Mouse (Mus musculus) neural tube, embryonic 13.5 days (tissue): ENCODE results near the gene Arf6. TPM values are rescaled to one million over a fixed set of nuclear protein-coding genes. Genes with fewer than 3 reads are reported as not detected.
"Not testable (repeated sequence)": the region's sequence is repeated elsewhere in the genome, so short reads cannot be mapped to it uniquely, and the experiment has no call there.

Source experiments
- ATAC-seq: fragments of 200-750 bp; cut with Nextera tagmentation; 2 replicates; pipeline ENCODE4 v1.8.0; 2017; ENCODE audit warnings: low read depth, mild to moderate bottlenecking, moderate TSS enrichment, moderate library complexity
- H3K27ac ChIP-seq: fragments of 300-500 bp; sonication (generic); replicated peaks from 2 replicates; pipeline ENCODE4 v1.5.1; 2015; ENCODE audit warnings: moderate library complexity, mild to moderate bottlenecking, inconsistent platforms
- H3K27me3 ChIP-seq: fragments of 300-500 bp; sonication (generic); 2 replicates; pipeline ENCODE4 v1.6.1; 2015; ENCODE audit warnings: mild to moderate bottlenecking, inconsistent platforms
- H3K36me3 ChIP-seq: fragments of 300-500 bp; sonication (generic); 2 replicates; pipeline ENCODE4 v1.6.1; 2015; ENCODE audit warnings: mild to moderate bottlenecking, inconsistent platforms
- H3K4me1 ChIP-seq: fragments of 300-500 bp; sonication (generic); replicated peaks from 2 replicates; pipeline ENCODE4 v1.6.1; 2015; ENCODE audit warnings: inconsistent platforms
- H3K4me2 ChIP-seq: fragments of 300-500 bp; sonication (generic); 2 replicates; pipeline ENCODE4 v1.6.1; 2015; ENCODE audit warnings: inconsistent platforms, mild to moderate bottlenecking, moderate library complexity
- H3K4me3 ChIP-seq: fragments of 300-500 bp; sonication (generic); 2 replicates; pipeline ENCODE4 v1.5.1; 2015; ENCODE audit warnings: mild to moderate bottlenecking, inconsistent platforms
- H3K9ac ChIP-seq: fragments of 300-500 bp; sonication (generic); 2 replicates; pipeline ENCODE4 v1.6.1; 2015; ENCODE audit warnings: moderate library complexity, mild to moderate bottlenecking, inconsistent platforms
- H3K9me3 ChIP-seq: fragments of 300-500 bp; sonication (generic); 2 replicates; pipeline ENCODE4 v1.6.1; 2016; ENCODE audit warnings: inconsistent platforms
- WGBS: fragments of 180-500 bp; shearing (Covaris S2); methylation state at CpG from one replicate; pipeline ENCODE4 v1.1.7; 2015; 5-methylcytosine and 5-hydroxymethylcytosine counted together
- polyA plus RNA-seq: library from polyadenylated mRNA; unstranded; fragments of >200 nt; fragmentation: Nextera tagmentation; extraction: Ambion mirVana; gene quantifications from 2 replicates; pipeline ENCODE4 v1.2.1, GENCODE M21; 2015

Gene Arf6
- 32.6 and 34.5 TPM in 2 replicates for polyA plus RNA-seq

- H3K4me3 ChIP-seq: peak within 1 kb of the TSS; percentile 99
- no peaks in the 10 kb centered on the region; the same call in 1 of the 2 replicates for H3K36me3 ChIP-seq
- ATAC-seq: peak; percentile 95
- H3K27ac ChIP-seq: peak within 1 kb of the TSS; percentile 91
- peak within 1 kb of the TSS; percentile 98 for H3K9ac ChIP-seq
- no peaks in the 10 kb centered on the region for H3K27me3 ChIP-seq
- H3K4me1 ChIP-seq: peaks cover 40% of the 10 kb centered on the region
- WGBS: under 1% methylated on average over 112 of the region's 121 CpGs
- H3K4me2 ChIP-seq: peak within 1 kb of the TSS; percentile 98
- no peaks in the 10 kb centered on the region for H3K9me3 ChIP-seq
Observed at GRCm38 (mm10) chr12:69371854-69372671, at the start of gene Arf6, which contains the start of gene Gm9887. Arf6 (plus strand) TSS chr12:69372150. Gm9887 (minus strand) TSS chr12:69372458.

- no peak overlapping the region for H3K27ac ChIP-seq
- WGBS: 90% methylated on average over 3 of the region's 3 CpGs
Observed at GRCm38 (mm10) chr12:69331187-69331586, 40.8 kb upstream of the Arf6 start.

GRCm38 (mm10) chr12:69332147-69332546, 39.8 kb upstream of the Arf6 start:
- no peaks in the 10 kb centered on the region for H3K4me1 ChIP-seq
- 100% methylated on average over 1 of the region's 1 CpGs for WGBS
- no peak overlapping the region for H3K4me3 ChIP-seq
- H3K27ac ChIP-seq: no peak overlapping the region
- no peaks in the 10 kb centered on the region for H3K9me3 ChIP-seq
- peaks cover 72% of the 10 kb centered on the region for H3K36me3 ChIP-seq
- H3K9ac ChIP-seq: no peak overlapping the region
- no peak for ATAC-seq
- H3K4me2 ChIP-seq: no peak overlapping the region
- H3K27me3 ChIP-seq: no peaks in the 10 kb centered on the region

More at GRCm38 (mm10) chr12:69331187-69331586, 40.8 kb upstream of the Arf6 start:
- Histone ChIP-seq H3K36me3 (peaks cover 74% of the 10 kb centered on the region), H3K9ac (no peak overlapping the region), H3K4me3 (no peak overlapping the region), H3K9me3 (no peaks in the 10 kb centered on the region), H3K4me2 (no peak overlapping the region), H3K4me1 (no peaks in the 10 kb centered on the region), H3K27me3 (no peaks in the 10 kb centered on the region)
- no peak for ATAC-seq

DNA sequence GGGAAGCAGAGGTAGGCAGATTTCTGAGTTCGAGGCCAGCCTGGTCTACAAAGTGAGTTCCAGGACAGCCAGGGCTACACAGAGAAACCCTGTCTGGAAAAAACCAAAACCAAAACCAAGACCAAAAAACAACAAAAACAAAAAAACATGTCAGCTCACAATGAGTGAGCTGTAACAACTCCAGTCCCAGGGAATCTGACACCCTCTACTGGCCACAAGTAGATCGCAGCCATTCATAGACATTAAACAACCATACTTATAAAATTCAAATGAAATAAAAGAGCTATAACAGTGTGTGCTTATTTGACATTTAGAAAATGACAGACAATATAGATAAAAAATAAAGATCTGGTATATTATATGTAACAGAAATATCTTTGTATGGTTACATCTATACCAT, 38.4 kb upstream of the Arf6 start:
- WGBS: 96% methylated on average over 2 of the region's 2 CpGs
- H3K36me3 ChIP-seq: peaks cover 72% of the 10 kb centered on the region

DNA sequence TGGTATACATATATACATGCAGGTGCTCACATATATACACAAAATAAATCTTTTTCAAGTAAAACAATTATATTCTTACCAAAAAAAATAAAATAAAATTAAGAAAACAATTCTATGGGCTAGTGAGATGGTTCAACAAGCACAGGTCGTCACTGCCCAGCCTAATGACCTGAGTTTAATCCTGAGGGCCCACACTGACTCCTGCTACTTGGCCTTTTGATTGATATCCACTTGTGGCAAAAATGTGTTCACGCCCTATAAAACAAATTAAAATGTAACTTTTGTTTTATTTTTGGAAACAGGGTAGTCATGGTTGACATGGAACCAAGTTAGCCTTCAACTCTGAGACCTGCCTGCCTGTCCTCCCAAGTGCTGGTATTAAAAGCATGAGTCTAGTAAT, 22.0 kb upstream of the Arf6 start:
- H3K4me1 ChIP-seq: no peaks in the 10 kb centered on the region
- H3K27me3 ChIP-seq: no peaks in the 10 kb centered on the region
- no peak overlapping the region for H3K4me2 ChIP-seq
- no peak overlapping the region for H3K9ac ChIP-seq
- no peak overlapping the region for H3K27ac ChIP-seq
- no peaks in the 10 kb centered on the region for H3K9me3 ChIP-seq
- WGBS: 89% methylated on average over 2 of the region's 2 CpGs
- no peak for ATAC-seq
- peaks cover 79% of the 10 kb centered on the region for H3K36me3 ChIP-seq
- no peak overlapping the region for H3K4me3 ChIP-seq

More for the DNA sequence above, 38.4 kb upstream of the Arf6 start:
- Histone ChIP-seq H3K4me1 (no peaks in the 10 kb centered on the region), H3K4me2 (no peak overlapping the region), H3K9me3 (no peaks in the 10 kb centered on the region), H3K27me3 (no peaks in the 10 kb centered on the region), H3K4me3 (no peak overlapping the region), H3K27ac (no peak overlapping the region), H3K9ac (no peak overlapping the region)
- ATAC-seq: no peak

DNA sequence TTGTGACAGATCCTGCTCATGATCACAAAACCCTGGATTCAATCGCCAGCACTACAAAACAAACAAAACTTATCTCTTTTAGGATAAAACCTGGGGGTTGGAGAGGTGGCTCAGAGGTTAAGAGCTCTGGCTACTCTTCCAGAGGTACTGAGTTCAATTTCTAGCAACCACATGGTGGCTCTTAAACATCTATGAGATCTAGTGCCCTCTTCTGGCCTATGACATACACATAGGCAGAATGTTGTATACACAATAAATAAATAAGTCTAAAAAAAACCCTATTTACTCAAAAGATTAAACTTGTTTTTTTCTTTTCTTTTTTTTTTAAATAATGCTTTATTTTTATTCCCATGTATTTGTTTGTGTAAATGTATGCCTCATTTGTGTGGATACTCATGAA, 20.3 kb upstream of the Arf6 start:
- Histone ChIP-seq H3K9me3 (no peaks in the 10 kb centered on the region), H3K4me3 (no peak overlapping the region), H3K36me3 (peaks cover 66% of the 10 kb centered on the region), H3K4me2 (no peak overlapping the region), H3K9ac (no peak overlapping the region), H3K4me1 (peaks cover 13% of the 10 kb centered on the region), H3K27me3 (no peaks in the 10 kb centered on the region), H3K27ac (no peak overlapping the region)
- no peak for ATAC-seq
- WGBS: 91% methylated on average over 1 of the region's 1 CpGs

DNA sequence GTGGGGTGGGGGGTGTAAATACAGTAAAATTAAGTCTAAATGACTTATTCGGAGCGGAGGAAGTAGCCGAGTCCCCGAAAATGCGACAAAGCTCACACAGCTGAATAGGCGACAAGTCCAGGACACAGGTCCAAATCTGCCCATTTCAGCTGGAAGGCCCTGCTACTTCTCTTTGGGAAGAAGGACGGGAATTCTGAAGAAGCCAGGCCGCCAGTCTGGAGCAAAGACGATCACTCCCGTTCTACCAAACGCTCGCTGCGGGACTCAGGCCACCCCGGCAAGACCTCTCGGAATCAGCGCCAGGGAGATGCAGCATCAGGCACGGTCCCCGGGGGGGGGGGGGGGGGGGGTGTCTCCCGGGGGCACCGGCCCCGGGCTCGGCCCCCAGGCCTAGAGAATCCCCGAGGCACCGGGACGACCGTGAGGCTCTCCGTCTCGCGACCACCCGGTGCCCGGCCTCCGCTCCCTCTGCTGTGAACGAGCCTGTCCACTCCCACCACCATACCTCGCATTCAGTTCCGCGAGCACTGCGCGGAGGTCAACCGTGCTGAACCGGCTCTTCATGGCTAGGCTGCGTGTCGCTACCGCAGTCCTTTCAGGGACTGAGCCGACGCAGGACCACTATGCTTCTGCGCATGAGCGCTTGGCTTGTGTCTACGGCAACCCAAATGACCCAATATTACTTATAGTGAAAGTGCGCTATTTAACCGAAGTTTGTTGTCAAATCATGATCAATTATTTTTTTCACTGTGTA, 15.2 kb upstream of the Arf6 start, which contains the start of gene Nemf:
Nemf (minus strand) TSS at position 620 of the 754 bp plus-strand sequence.
- Histone ChIP-seq H3K9me3 (no peaks in the 10 kb centered on the region), H3K36me3 (peaks cover 26% of the 10 kb centered on the region), H3K9ac (peak within 1 kb of the TSS; percentile 96), H3K4me3 (peak within 1 kb of the TSS; percentile 79), H3K27me3 (no peaks in the 10 kb centered on the region), H3K27ac (peak within 1 kb of the TSS; percentile 84), H3K4me2 (peak within 1 kb of the TSS; percentile 82), H3K4me1 (peaks cover 18% of the 10 kb centered on the region)
- ATAC-seq: peak; percentile 42
- WGBS: 1% methylated on average over 40 of the region's 50 CpGs

GRCm38 (mm10) chr12:69357300-69357646, 14.7 kb upstream of the Arf6 start:
- Histone ChIP-seq H3K27ac (no peak overlapping the region), H3K4me2 (peak overlapping the region; percentile 82), H3K4me1 (peaks cover 23% of the 10 kb centered on the region), H3K4me3 (peak overlapping the region; percentile 79), H3K27me3 (no peaks in the 10 kb centered on the region), H3K36me3 (peaks cover 21% of the 10 kb centered on the region), H3K9me3 (no peaks in the 10 kb centered on the region), H3K9ac (peak overlapping the region; percentile 96)
- no peak for ATAC-seq
- 6% methylated on average over 13 of the region's 13 CpGs for WGBS

DNA sequence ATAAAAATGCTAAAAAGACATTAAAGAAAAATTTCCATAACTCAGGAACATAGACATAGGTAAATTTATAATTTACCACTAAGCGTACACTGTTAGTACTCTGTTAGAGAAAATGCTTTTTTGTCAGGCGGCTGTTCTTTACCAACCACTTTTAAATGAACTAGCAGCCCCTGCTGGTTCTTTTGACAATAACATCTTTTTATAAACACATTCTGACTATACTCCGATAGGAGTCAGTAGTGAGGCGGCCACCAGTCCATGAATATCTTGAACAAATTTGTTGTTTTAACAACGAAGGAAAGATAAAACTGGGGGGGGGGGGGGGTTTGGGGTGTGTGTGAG, 11.3 kb upstream of the Arf6 start:
- no peak overlapping the region for H3K9ac ChIP-seq
- H3K27me3 ChIP-seq: no peaks in the 10 kb centered on the region
- H3K4me1 ChIP-seq: peaks cover 33% of the 10 kb centered on the region
- no peaks in the 10 kb centered on the region for H3K9me3 ChIP-seq
- ATAC-seq: 0 out of 2 replicates have a peak, but pooled peaks have one; percentile 8
- H3K4me3 ChIP-seq: no peak overlapping the region
- 16% methylated on average over 5 of the region's 5 CpGs for WGBS
- H3K4me2 ChIP-seq: no peak overlapping the region
- H3K36me3 ChIP-seq: no peaks in the 10 kb centered on the region
- H3K27ac ChIP-seq: no peak overlapping the region

GRCm38 (mm10) chr12:69360997-69361899, 10.7 kb upstream of the Arf6 start:
- not testable (repeated sequence) for H3K36me3 ChIP-seq, H3K9me3 ChIP-seq, H3K27me3 ChIP-seq
- WGBS: under 1% methylated on average over 39 of the region's 50 CpGs
- Histone ChIP-seq H3K4me3 (peak overlapping the region; percentile 56), H3K27ac (peak overlapping the region; percentile 92), H3K4me2 (peak overlapping the region; percentile 65), H3K4me1 (peaks cover 28% of the 10 kb centered on the region), H3K9ac (peak overlapping the region; percentile 74)
- ATAC-seq: peak; percentile 95

DNA sequence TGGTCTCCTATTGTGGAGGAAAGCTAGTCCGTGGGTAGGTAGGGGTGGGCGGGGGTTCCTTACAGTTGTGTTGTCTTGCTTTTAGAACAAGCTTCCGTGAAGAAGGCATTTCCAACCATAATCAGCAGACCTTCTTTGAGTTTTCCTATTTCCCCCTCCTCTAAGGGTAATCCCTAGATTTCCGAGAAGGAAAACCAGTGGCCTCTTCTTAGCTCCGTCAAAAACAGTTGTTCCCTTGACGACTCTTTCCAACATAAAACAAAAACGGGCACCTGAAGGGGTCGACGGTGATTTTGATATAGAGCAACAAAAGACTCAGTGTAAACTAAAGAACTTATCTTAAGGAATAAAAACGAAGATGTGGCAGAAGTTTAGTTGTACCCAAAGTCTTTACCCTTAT, 10.0 kb upstream of the Arf6 start:
- no peaks in the 10 kb centered on the region for H3K27me3 ChIP-seq
- H3K9ac ChIP-seq: peak overlapping the region; percentile 74
- peak overlapping the region; percentile 56 for H3K4me3 ChIP-seq
- H3K4me1 ChIP-seq: peaks cover 25% of the 10 kb centered on the region
- H3K27ac ChIP-seq: peak overlapping the region; percentile 92
- no peak for ATAC-seq
- 8% methylated on average over 10 of the region's 10 CpGs for WGBS
- no peaks in the 10 kb centered on the region for H3K9me3 ChIP-seq
- no peaks in the 10 kb centered on the region for H3K36me3 ChIP-seq
- H3K4me2 ChIP-seq: peak overlapping the region; percentile 65
